Mouse (Mus musculus) cerebellum, postnatal 36 days (tissue): ENCODE results near the gene Hba-x.
"Not testable (repeated sequence)": the region's sequence is repeated elsewhere in the genome, so short reads cannot be mapped to it uniquely, and the experiment has no call there.

Source experiments
- DNase-seq, 2 experiments: peaks; one replicate each; pipeline ENCODE4 v3.0.0; 2021 to 2022; ENCODE audit warnings: mixed read lengths in 2 of 2

The Hba-x gene

DNA sequence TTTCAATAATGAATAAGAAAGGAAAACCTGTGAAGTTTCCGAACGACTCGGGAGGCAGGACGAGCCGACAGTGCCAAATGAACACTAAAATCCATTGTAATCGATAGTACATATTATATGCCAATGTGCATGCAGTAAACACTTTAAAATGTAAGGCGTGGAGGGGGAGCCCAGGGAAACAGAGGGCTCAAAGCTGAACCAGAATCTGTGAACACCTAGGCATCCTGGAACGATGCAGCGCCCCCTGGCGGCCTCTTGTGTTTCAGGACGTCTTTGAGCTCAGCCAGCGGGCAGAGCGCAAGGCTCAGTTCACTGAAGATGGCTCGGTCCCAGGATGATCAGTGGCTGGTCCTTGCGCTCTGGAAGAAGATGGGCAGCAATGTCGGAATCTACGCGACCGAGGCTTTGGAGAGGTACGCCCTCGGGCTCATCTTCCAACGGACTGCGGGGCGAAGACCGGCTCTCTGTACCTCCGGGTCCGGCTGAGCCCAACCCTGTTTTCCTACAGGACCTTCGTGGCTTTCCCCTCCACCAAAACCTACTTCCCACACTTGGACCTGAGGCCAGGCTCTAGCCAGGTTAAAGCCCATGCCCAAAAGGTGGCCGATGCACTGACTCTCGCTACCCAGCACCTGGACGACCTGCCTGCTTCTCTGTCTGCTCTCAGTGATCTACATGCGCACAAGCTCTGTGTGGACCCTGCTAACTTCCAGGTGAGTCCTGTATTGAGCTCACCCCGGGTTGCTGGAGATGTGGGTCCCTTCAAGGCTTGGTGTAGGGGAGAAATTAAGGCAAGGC is 10.7 kb downstream of the Hba-x start, which contains the start of gene Hbq1b:
Gene Hbq1b, plus strand, starts transcription at position 271 of the 798 bp plus-strand sequence.
- DNase-seq, result peak; percentile 85 to 86

DNA sequence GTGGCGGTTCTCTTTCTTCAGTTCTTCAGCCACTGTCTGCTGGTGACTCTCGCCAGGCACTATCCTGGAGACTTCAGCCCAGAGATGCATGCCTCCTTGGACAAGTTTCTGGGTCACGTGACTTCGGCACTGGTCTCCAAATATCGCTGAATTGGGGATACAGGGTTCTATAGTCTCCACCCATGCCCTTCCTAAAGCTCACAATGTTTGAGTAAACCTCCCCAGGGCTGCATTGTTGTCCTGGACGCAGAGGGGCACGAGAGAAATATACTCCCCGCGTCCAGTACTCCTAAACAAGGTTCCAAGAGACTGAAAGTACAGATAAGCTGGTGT is 11.3 kb downstream of the Hba-x start:
- DNase-seq, result no peak

DNA sequence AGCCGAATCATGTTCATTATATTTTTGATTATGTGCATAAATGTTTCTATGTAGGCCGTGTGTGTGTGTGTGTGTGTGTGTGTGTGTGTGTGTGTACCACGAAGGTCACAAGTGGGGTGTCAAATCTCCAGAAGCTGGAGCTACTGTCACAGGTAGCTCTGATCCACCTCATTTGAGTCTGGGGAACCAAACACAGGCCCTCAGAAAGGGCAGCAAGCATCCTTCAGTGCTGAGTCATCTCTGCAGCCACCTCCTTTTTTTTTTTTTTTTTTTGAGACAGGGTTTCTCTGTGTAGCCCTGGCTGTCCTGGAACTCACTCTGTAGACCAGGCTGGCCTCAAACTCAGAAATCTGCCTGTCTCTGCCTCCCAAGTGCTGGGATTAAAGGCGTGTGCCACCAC is 16.6 kb downstream of the Hba-x start:
- not testable (repeated sequence) for DNase-seq

DNA sequence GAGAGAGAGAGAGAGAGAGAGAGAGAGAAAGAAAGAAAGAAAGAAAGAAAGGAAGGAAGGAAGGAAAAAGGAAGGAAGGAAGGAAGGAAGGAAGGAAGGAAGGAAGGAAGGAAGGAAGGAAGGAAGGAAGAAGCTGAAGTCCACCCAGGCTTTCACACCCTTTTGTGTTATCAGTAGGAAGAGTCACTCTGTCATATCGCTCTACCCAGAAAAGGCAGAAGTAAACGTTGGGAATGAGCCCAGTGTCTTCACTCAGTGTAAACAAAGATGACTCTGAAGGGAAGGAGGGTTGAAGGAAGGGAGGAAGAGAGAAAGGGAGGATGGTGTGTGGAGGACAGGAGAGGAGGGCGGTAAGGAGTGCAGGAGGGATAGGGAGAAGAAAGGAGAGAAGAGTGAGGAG is 17.3 kb downstream of the Hba-x start:
- DNase-seq, result not testable (repeated sequence)

DNA sequence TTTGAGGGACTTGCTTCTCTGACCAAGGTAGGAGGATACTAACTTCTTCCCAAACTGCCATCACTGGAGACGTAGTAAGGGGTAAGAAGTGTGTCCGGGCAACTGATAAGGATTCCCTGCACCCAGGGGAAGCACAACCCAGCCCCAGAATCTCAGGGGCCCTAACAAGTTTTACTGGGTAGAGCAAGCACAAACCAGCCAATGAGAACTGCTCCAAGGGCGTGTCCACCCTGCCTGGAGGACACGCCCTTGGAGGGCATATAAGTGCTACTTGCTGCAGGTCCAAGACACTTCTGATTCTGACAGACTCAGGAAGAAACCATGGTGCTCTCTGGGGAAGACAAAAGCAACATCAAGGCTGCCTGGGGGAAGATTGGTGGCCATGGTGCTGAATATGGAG is 20.0 kb downstream of the Hba-x start, which contains the start of gene Hba-a2:
Gene Hba-a2, plus strand, starts transcription at position 287 of the 400 bp plus-strand sequence.
- DNase-seq, result not testable (repeated sequence)

DNA sequence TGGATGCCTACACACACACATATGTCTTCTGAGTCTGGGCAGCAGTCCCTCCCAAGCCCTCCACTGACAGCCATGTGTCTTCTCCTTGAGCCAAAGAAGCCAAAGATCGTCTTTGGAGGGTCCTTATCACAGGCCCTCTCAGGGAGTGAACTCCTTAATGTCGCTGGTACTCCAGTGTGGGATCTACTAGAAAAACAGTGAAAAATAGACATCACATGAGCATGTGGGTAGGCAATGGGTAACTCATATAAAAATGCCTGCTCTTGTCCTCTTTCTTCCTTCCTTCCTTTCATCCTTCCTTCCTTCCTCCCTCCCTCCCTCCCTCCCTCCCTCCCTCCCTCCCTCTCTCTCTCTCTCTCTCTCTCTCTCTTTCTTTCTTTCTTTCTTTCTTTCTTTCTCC is 21.2 kb downstream of the Hba-x start:
- not testable (repeated sequence) for DNase-seq

DNA sequence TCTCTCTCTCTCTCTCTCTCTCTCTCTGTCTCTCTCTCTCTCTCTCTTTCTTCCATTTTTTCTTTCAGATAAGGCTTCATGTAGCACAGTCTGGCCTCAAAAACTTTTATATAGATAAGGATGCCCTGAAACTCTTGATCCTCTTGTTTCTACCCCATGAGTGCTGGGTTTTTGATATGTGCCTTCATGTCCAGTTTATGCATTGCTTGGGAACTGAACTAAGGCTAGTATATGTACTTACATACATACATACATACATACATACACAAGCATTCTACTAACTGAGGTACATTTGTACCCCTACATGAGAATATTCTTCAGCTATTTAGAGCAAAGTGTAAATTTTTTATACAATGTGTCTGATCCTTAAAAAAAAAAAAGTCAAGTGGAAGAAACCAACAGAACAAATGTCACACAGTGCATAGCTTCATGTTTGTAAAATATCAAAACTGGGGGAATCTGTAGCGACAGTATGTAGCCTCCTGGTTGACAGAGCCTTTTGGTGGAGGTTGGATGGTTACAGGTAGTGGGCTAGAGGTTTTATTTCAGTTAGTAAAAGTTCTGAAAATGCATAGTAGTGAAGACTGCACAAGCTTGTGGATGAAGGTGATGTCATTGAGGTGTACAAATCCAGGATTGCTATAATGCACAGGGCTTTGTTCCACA is 21.8 kb downstream of the Hba-x start:
- DNase-seq, result no peak

DNA sequence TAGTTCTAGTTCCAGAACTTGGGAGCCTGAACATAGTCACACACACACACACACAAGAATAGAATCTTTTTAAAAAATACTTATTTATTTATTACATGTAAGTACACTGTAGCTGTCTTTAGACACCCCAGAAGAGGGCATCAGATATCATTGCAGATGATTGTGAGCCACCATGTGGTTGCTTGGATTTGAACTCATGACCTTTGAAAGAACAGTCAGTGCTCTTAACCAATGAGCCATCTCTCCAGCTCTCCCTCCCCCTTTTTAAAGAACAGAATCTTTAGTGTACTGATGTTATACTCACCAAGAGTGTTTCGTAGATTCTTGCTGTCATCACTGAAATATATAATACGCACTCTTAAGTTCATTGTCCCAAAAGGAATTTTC is 22.3 kb downstream of the Hba-x start:
- no peak for DNase-seq

DNA sequence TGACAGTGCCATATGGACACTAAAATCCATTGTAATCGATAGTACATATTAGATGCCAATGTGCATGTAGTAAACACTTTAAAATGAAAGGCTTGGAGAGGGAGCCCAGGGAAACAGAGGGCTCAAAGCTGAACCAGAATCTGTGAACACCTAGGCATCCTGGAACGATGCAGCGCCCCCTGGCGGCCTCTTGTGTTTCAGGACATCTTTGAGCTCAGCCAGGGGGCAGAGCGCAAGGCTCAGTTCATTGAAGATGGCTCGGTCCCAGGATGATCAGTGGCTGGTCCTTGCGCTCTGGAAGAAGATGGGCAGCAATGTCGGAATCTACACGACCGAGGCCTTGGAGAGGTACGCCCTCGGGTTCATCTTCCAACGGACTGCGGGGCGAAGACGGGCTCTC is 23.7 kb downstream of the Hba-x start, which contains the start of gene Hbq1a:
Gene Hbq1a, plus strand, starts transcription at position 205 of the 400 bp plus-strand sequence.
- DNase-seq, result peak; percentile 71 to 76

DNA sequence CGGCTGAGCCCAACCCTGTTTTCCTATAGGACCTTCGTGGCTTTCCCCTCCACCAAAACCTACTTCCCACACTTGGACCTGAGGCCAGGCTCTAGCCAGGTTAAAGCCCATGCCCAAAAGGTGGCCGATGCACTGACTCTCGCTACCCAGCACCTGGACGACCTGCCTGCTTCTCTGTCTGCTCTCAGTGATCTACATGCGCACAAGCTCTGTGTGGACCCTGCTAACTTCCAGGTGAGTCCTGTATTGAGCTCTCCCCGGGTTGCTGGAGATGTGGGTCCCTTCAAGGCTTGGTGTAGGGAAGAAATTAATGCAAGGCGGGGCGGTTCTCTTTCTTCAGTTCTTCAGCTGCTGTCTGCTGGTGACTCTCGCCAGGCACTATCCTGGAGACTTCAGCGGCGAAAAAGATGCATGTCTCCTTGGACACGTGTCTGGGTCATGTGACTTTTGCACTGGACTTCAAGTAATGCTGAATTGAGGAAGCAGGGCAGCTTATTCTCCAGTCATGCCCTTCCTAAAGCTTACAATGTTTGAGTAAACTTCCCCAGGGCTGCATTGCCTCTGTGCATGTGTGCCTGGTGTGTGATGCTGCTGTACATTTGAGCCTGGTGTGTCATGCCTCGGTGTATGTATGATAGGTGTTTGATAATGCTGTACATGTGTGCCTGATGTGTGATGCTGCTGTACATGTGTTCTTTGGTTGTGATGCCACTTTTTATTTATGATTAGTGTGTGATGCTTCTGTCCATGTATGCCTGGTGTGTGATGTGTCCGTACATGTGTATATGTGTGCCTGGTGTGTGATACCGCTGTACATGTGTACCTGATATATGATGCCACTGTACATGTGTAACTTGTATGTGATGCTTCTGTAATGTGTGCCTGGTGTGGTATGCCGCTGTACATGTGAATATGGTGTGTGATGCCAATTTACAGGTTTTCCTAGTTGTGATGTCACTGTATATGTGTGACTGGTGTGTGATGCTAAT is 24.4 kb downstream of the Hba-x start:
- no peak for DNase-seq

DNA sequence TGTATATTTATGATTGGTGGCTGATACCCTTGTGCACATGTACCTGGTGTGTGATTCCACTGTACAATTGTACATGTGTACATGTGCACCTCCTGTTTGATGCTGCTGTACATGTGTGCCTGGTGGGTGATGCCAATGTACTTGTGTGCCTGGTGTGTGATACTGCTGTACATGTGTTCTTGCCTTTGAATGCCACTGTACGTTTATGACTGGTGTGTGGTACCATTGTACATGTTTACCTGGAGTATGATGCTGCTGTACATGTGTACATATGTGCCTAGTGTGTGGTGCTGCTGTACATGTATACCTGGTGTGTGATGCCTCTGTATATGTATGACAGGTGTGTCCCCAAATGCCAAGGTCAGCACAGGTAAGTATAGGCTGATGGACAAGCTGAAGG is 25.3 kb downstream of the Hba-x start:
- DNase-seq, result no peak

DNA sequence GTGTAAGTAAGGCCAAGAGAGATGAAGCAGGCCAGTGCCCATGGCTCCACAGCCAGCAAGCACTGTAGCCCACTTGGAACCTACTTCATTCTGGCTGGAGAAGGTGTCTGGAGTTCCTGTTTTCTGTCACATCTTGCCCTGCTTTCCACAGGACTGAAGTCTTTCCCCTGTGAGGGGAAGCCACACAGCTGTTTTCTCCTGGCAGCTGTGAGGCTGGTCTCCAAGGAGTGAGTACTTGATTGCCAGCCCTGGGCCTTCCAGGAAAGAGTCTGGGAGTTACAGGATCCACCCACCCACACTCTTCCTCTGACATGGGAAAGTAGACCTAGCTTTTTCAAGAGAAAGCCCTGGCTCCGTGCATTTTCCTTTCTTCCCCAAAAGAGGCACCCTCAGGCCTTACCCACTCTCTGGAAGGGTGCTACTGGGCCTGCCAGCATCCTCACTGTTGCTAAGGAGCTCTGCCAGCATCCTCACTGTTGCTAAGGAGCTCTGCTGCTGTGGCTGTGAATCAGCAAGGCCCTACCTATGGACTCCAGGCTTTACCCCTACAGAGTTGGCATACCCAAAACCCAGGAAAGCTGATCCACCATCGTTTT is 26.7 kb downstream of the Hba-x start:
- DNase-seq, result no peak

DNA sequence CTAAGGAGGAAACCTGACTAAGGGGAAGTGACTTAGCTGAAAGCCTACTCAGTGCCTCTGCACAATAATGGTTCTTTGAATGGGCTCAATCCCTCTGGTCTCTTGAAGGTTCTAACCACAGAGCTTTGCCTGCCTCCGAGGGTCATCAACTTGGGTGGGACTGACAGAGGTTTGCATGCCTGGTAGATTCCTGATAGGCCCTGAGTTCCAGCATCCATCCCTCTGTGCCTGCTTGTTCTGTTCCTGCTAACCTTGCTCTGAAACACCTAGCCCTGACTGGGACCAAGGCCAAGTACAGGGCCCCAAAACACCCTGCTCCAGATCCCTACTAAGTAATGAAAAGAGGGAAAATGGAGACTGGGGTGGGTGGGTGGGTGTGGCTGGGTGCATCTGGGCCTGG is 27.3 kb downstream of the Hba-x start:
- DNase-seq, result no peak

DNA sequence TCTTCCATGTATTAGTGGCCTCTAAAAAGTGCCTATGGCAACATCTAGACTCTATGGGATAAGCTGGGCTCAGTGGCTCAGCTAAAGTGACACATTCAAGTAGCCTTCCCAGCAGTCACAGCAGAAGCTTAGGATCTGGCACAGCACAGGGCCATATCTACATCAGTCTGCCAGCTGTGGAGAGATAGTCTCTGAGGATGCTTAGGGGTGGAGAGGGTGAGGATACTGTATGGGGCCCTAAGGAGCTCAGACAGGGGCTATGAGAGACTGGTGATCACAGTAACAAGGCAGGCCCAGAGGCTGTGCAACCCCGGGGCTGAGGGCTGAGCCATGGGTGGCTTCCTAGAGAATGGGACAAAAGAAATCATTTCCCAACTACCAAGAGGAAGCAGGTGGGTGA is 30.8 kb downstream of the Hba-x start:
- no peak for DNase-seq

DNA sequence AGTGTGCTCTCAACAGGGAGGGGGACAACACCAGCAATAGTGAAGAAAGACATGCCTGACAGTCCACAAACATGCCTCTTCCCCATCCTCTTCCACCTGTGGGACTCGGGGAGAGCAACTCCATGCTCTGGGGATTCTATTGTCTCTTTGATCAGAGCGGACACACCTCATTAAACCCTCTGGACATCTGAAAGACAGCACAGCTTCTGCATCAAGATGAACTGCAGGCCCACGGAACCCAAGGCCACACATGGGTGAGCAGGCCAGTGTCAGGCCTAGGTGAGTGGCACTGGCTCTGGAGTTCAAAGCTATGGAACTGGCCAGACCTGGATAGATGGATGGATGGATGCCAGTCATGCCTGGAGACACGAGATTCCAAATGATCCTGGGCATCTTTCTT is 33.2 kb downstream of the Hba-x start:
- DNase-seq, result no peak

DNA sequence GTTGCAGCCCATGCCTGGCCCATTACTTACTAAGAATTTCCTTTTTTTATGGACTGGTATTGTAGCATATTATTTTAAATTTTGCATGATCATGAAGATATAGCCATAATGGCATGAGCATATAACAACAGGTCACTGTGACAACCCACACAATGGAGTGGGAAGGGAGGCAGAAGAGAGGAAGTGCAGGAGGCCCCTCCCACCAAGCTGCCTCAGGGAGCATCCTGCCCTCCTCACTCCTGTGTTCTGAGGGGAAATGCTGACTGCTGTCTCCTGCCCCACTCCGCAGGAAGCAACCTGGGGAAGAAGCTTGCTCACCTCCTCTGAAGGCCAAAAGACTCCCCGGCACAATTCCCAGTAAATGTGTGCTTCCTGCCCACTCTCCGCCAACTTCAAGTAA is 33.7 kb downstream of the Hba-x start:
- no peak for DNase-seq

DNA sequence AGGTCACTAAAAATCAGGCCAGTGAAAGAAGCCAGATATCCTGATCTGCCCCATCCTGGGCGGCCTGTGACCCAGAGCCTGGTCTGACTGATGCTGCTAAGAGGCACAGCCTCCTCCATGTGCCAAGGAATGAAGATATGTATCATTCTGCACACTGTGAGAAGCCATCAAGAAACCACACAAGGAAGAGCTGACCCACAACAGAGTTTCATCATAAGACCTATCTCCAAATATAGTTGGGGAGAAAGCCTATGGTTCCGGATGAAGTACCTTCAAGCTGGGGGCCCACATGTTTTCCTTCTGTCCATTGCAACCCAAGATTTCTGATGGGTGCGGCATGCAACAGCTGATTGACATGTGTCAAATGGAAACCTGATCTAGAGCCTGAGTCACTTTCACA is 39.8 kb downstream of the Hba-x start:
- no peak for DNase-seq

DNA sequence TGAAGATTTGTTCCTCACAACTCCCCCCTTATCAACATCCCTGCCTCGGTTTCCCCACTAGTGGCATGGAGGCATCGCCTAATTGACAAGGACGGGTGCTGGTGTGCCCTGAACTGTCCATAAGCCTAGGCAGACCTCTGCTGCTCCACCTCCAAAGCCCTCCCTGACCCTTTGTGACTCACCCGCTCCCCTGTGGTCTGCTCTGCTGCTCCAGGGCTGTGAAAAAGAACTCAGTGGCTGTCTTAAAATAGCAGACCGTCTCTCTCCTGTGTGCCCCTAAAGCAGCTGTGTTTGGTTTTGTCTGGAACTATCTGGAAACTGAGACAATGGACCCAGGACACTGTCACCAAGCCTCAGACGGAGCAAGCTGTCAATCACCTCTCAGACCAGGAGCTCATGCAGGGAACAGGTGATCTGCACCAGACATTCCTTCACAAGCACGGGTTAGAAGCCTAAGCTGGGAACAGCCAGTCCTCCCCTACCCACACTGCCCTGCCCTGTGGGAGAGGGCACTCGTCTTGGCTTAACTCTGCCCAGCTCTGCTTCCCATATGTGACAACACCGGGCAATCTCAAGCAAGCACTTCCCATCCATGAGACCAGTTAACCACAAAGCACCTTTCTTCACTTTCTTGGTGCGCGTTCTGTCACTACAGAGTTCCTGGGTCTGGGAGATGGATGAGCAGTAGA is 44.5 kb downstream of the Hba-x start:
- DNase-seq, result no peak

DNA sequence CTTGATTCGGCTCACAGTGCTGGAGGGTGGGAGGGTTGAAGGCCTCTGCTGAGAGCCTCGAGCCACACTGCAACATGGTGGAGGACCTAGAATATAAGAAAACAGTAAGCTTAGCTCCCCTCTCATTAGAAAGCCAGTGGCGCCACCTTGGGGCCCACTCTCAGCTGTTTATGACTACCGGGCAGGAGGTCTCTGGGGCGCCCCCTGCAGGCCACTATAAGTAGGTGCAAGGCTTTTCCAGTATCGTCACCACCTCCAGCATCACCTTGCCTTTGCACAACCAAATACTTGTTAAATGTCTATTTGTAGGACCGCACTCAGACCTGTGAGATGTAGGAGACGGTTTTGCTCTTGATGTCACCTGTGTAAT is 45.0 kb downstream of the Hba-x start:
- peak; percentile 42 to 50 for DNase-seq

DNA sequence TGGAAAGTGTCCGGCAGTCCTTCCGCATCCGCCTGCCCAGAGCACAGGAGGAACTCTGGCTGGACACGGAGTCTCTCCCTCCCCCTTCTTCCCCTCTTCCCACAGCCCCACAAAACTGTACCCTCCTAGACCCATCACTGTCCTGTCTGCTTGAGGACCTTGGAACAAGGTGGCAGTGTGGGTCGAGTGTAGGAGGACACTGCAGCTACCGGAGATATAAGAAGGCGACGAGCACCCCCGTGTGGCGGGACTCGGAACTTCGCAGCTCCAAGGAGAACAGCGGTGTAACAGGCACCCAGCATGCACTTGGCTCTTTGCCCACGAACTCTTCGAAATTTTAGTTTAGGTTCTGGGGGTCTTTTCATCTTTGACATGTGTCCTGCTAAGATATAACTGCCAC is 48.4 kb downstream of the Hba-x start:
- DNase-seq, result peak; percentile 89 to 91
